Mouse (Mus musculus): Measurements from ENCODE around the gene Ccdc163. TPM values are rescaled to one million over a fixed set of nuclear protein-coding genes. Genes with fewer than 3 reads are reported as not detected.

The Ccdc163 gene
- total and polyA plus RNA-seq, 3 experiments, result 15.3 to 27.9 (median 18.1) TPM

- Histone ChIP-seq H3K4me2 (ENCODE audit: insufficient read depth, low read depth, poor library complexity, severe bottlenecking) (no peak overlapping the region), H3K9me3 (replicated peaks; ENCODE audit: low read length) (no peaks in the 10 kb centered on the region), H3K9ac (ENCODE audit: insufficient read depth, low read depth) (no peak overlapping the region), H3K79me2 (replicated peaks; ENCODE audit: control insufficient read depth, extremely low read depth, insufficient read depth, poor library complexity, severe bottlenecking) (peaks cover 6% of the 10 kb centered on the region; the same call in 1 of the 2 replicates), H3K27ac (ENCODE audit: insufficient read depth, low read depth) (no peak overlapping the region), H3K36me3 (replicated peaks in 1 of 2; ENCODE audit: control insufficient read depth in 1 of 2, insufficient read depth in 1 of 2, low read length in 1 of 2) (peaks cover 21 to 36% of the 10 kb centered on the region in 2 experiments), H3K4me3 (replicated peaks in 1 of 3; ENCODE audit: low read depth in 2 of 3, low read length in 2 of 3, poor library complexity in 1 of 3) (no peak overlapping the region), H3K27me3 (replicated peaks) (no peaks in the 10 kb centered on the region), H3K4me1 (ENCODE audit: control insufficient read depth in 1 of 2, insufficient read depth in 2 of 2) (peaks cover 0 to 22% of the 10 kb centered on the region in 2 experiments; a peak in 2 of 4 replicates)
- no peak for TF ChIP-seq ZC3H11A (IDR thresholded peaks at IDR 0.05; ENCODE audit: low read depth, low read length)
- TF ChIP-seq CTCF (conservative IDR thresholded peaks at IDR 0.05 in 1 of 2, IDR thresholded peaks at IDR 0.05 in 1 of 2; ENCODE audit: low read depth in 2 of 2, low read length in 2 of 2), result no peak
- no peak for TF ChIP-seq RAD21 (IDR thresholded peaks at IDR 0.05; ENCODE audit: low read depth, low read length)
- TF ChIP-seq BHLHE40 (IDR thresholded peaks at IDR 0.05; ENCODE audit: low read depth, low read length), result no peak
- no peak for TF ChIP-seq MAFK (IDR thresholded peaks at IDR 0.05; ENCODE audit: insufficient replicate concordance, low read length)
- TF ChIP-seq IRF4 (IDR thresholded peaks at IDR 0.05; ENCODE audit: low read depth, low read length), result no peak
- no peak for TF ChIP-seq TCF12 (IDR thresholded peaks at IDR 0.05; ENCODE audit: low read depth, low read length)
- no peak for TF ChIP-seq HCFC1 (IDR thresholded peaks at IDR 0.05; ENCODE audit: low read depth, low read length)
- TF ChIP-seq NELFE (IDR thresholded peaks at IDR 0.05; ENCODE audit: low read depth, low read length), result no peak
- no peak for TF ChIP-seq USF1 (IDR thresholded peaks at IDR 0.05; ENCODE audit: low read depth, low read length)
- TF ChIP-seq UBTF (IDR thresholded peaks at IDR 0.05; ENCODE audit: low read depth, low read length), result no peak
- TF ChIP-seq ZKSCAN1 (IDR thresholded peaks at IDR 0.05; ENCODE audit: borderline replicate concordance, low read depth, low read length), result no peak
- TF ChIP-seq ZNF384 (IDR thresholded peaks at IDR 0.05; ENCODE audit: low read depth, low read length), result no peak
- no peak for TF ChIP-seq MYC (IDR thresholded peaks at IDR 0.05; ENCODE audit: low read depth, low read length)
- TF ChIP-seq MEF2A (IDR thresholded peaks at IDR 0.05; ENCODE audit: borderline replicate concordance, low read depth, low read length), result no peak
- in situ Hi-C loops (cut with MboI; ENCODE audit: low pct_ligation_motif_present, low pct_unique_long_range_greater_than_20kb, low sequenced_read_pairs) (no loop called here), dilution Hi-C loops (cut with MboI; ENCODE audit: extremely low pct_ligation_motif_present, extremely low pct_unique_long_range_greater_than_20kb, low sequenced_read_pairs) (no loop called here)
- no peak for DNase-seq (ENCODE audit: extremely low read depth)
These were observed 4.2 kb downstream of the Ccdc163 start for GRCm38 (mm10) chr4:116712536-116712935.

GRCm38 (mm10) chr4:116719396-116719795 is 11.1 kb downstream of the Ccdc163 start:
- Histone ChIP-seq H3K4me2 (ENCODE audit: insufficient read depth, low read depth, poor library complexity, severe bottlenecking) (no peak overlapping the region), H3K9ac (ENCODE audit: insufficient read depth, low read depth) (no peak overlapping the region), H3K27ac (ENCODE audit: insufficient read depth, low read depth) (no peak overlapping the region), H3K36me3 (replicated peaks in 1 of 2; ENCODE audit: control insufficient read depth in 1 of 2, insufficient read depth in 1 of 2, low read length in 1 of 2) (peaks cover 16 to 22% of the 10 kb centered on the region in 2 experiments), H3K27me3 (replicated peaks) (no peaks in the 10 kb centered on the region), H3K9me3 (replicated peaks; ENCODE audit: low read length) (no peaks in the 10 kb centered on the region), H3K4me1 (ENCODE audit: control insufficient read depth in 1 of 2, insufficient read depth in 2 of 2) (peaks cover 5 to 23% of the 10 kb centered on the region in 2 experiments), H3K4me3 (replicated peaks in 1 of 3; ENCODE audit: low read depth in 2 of 3, low read length in 2 of 3, poor library complexity in 1 of 3) (no peak overlapping the region), H3K79me2 (replicated peaks; ENCODE audit: control insufficient read depth, extremely low read depth, insufficient read depth, poor library complexity, severe bottlenecking) (peaks cover 2% of the 10 kb centered on the region; the same call in 1 of the 2 replicates)
- peak; percentile 84 for DNase-seq (ENCODE audit: extremely low read depth)
- in situ Hi-C loops (cut with MboI; ENCODE audit: low pct_ligation_motif_present, low pct_unique_long_range_greater_than_20kb, low sequenced_read_pairs), result loop anchor here (5.0 kb wide), 1 partner anchor 68 kb away; no protein-coding TSS in a partner anchor
- dilution Hi-C loops (cut with MboI; ENCODE audit: extremely low pct_ligation_motif_present, extremely low pct_unique_long_range_greater_than_20kb, low sequenced_read_pairs), result no loop called here
- no peak for TF ChIP-seq ZNF384 (IDR thresholded peaks at IDR 0.05; ENCODE audit: low read depth, low read length)
- TF ChIP-seq ELF1 (IDR thresholded peaks at IDR 0.05; ENCODE audit: low read depth, low read length), result no peak; the same call in 1 of the 2 replicates
- no peak for TF ChIP-seq POLR2AphosphoS2 (IDR thresholded peaks at IDR 0.05; ENCODE audit: low read depth, low read length)
- TF ChIP-seq MAZ (IDR thresholded peaks at IDR 0.05; ENCODE audit: low read depth, low read length), result no peak
- TF ChIP-seq CHD1 (IDR thresholded peaks at IDR 0.05; ENCODE audit: low read depth, low read length), result no peak
- TF ChIP-seq EP300 (IDR thresholded peaks at IDR 0.05; ENCODE audit: low read length), result no peak
- TF ChIP-seq MYC (IDR thresholded peaks at IDR 0.05; ENCODE audit: low read depth, low read length), result peak; percentile 56; the same call in 1 of the 2 replicates
- peak; percentile 24; the same call in 1 of the 2 replicates for TF ChIP-seq MEF2A (IDR thresholded peaks at IDR 0.05; ENCODE audit: borderline replicate concordance, low read depth, low read length)
- no peak for TF ChIP-seq PAX5 (IDR thresholded peaks at IDR 0.05; ENCODE audit: low read length)
- no peak for TF ChIP-seq GABPA (IDR thresholded peaks at IDR 0.05; ENCODE audit: insufficient replicate concordance, low read depth, low read length)
- TF ChIP-seq E2F4 (IDR thresholded peaks at IDR 0.05; ENCODE audit: insufficient replicate concordance, low read depth, low read length), result no peak
- no peak for TF ChIP-seq HCFC1 (IDR thresholded peaks at IDR 0.05; ENCODE audit: low read depth, low read length)
- TF ChIP-seq IRF4 (IDR thresholded peaks at IDR 0.05; ENCODE audit: low read depth, low read length), result no peak; the same call in 1 of the 2 replicates
- TF ChIP-seq SMC3 (IDR thresholded peaks at IDR 0.05; ENCODE audit: low read depth, low read length), result peak; percentile 94
- no peak for TF ChIP-seq MAFK (IDR thresholded peaks at IDR 0.05; ENCODE audit: insufficient replicate concordance, low read length)
- no peak for TF ChIP-seq UBTF (IDR thresholded peaks at IDR 0.05; ENCODE audit: low read depth, low read length)
- no peak for TF ChIP-seq POLR2A (IDR thresholded peaks at IDR 0.05; ENCODE audit: low read depth, low read length)
- no peak for TF ChIP-seq MXI1 (IDR thresholded peaks at IDR 0.05; ENCODE audit: low read depth, low read length)
- 0 out of 2 replicates have a peak, but pooled peaks have one; percentile 32 for TF ChIP-seq JUND (conservative IDR thresholded peaks at IDR 0.05; ENCODE audit: low read depth, low read length)
- peak; percentile 48; the same call in 1 of the 2 replicates for TF ChIP-seq SIN3A (IDR thresholded peaks at IDR 0.05; ENCODE audit: low read length)
- peak; percentile 79 for TF ChIP-seq RAD21 (IDR thresholded peaks at IDR 0.05; ENCODE audit: low read depth, low read length)
- TF ChIP-seq TCF12 (IDR thresholded peaks at IDR 0.05; ENCODE audit: low read depth, low read length), result no peak
- 0 out of 2 replicates have a peak, but pooled peaks have one; percentile 33 for TF ChIP-seq TBP (conservative IDR thresholded peaks at IDR 0.05; ENCODE audit: low read depth, low read length)
- no peak for TF ChIP-seq USF1 (IDR thresholded peaks at IDR 0.05; ENCODE audit: low read depth, low read length)
- TF ChIP-seq ETS1 (conservative IDR thresholded peaks at IDR 0.05; ENCODE audit: low read depth, low read length), result no peak
- TF ChIP-seq NRF1 (IDR thresholded peaks at IDR 0.05; ENCODE audit: low read depth, low read length), result no peak
